ENCODE assay signal across 10 mouse cellular contexts in genomic region chr16:7279544-7279943, GRCm38 (mm10).
DNase-seq lines count a peak whose midpoint lies in the region; ATAC-seq and TF ChIP-seq lines count a peak whose summit lies in the region.
"Had no signal": no experiment of that assay in that cellular context is flagged by ENCODE, and none has a peak within 500 bp of the region (broad histone marks: within the 10 kb centered on the region; RNA-seq: fewer than 3 reads in every experiment).

No protein-coding gene starts in this region.

- no peaks in the 10 kb centered on the region for H3K27me3 ChIP-seq in forebrain, postnatal 0 days (ENCODE audit: insufficient read depth, low read length)
- H3K27me3 ChIP-seq in forebrain, embryonic 15.5 days: no peaks in the 10 kb centered on the region
- no peaks in the 10 kb centered on the region for H3K27me3 ChIP-seq in neural tube, embryonic 13.5 days

- no peak overlapping the region for H3K4me2 ChIP-seq in forebrain, postnatal 0 days (ENCODE audit: low read depth)
- H3K4me2 ChIP-seq in forebrain, embryonic 15.5 days (replicated peaks): no peak overlapping the region
- H3K4me2 ChIP-seq in neural tube, embryonic 13.5 days: no peak overlapping the region

- 67% methylated on average over 5 of the region's 5 CpGs for WGBS in forebrain, postnatal 0 days
- WGBS in forebrain, embryonic 15.5 days: 80% methylated on average over 5 of the region's 5 CpGs
- 52% methylated on average over 5 of the region's 5 CpGs for WGBS in neural tube, embryonic 13.5 days

- ATAC-seq in forebrain, postnatal 0 days: peak; percentile 16; the same call in 1 of the 2 replicates
- no peak for ATAC-seq in forebrain, embryonic 15.5 days (replicated peaks)
- no peak for ATAC-seq in neural tube, embryonic 13.5 days (ENCODE audit: low read depth)

- no peaks in the 10 kb centered on the region for H3K36me3 ChIP-seq in forebrain, postnatal 0 days (ENCODE audit: insufficient read depth)
- H3K36me3 ChIP-seq in forebrain, embryonic 15.5 days: no peaks in the 10 kb centered on the region
- peaks cover 14% of the 10 kb centered on the region for H3K36me3 ChIP-seq in neural tube, embryonic 13.5 days

- peak; percentile 14 for DNase-seq in forebrain, postnatal 0 days
- DNase-seq in neural tube, embryonic 10.5 days (ENCODE audit: extremely low spot score, low spot score): no peak
- peak; percentile 9 to 30 for DNase-seq in heart, postnatal 14 days
- peak; percentile 39 to 55 for DNase-seq in right cerebral cortex, postnatal 36 days (ENCODE audit: low spot score in 2 of 2)
- no peak for DNase-seq in ovary, postnatal 36 days (ENCODE audit: low spot score)
- no peak for DNase-seq in lung, postnatal 36 days
- DNase-seq: gastrocnemius, postnatal 36 days; liver had no signal

- no peak overlapping the region for H3K9ac ChIP-seq in forebrain, postnatal 0 days
- H3K9ac ChIP-seq in forebrain, embryonic 15.5 days (replicated peaks): no peak overlapping the region
- H3K9ac ChIP-seq in neural tube, embryonic 13.5 days: no peak overlapping the region

- H3K4me3 ChIP-seq in forebrain, postnatal 0 days (ENCODE audit: low read depth, low read length): no peak overlapping the region
- no peak overlapping the region for H3K4me3 ChIP-seq in forebrain, embryonic 15.5 days
- no peak overlapping the region for H3K4me3 ChIP-seq in neural tube, embryonic 13.5 days

- H3K27ac ChIP-seq in forebrain, postnatal 0 days (ENCODE audit: low read depth, low read length): no peak overlapping the region
- no peak overlapping the region for H3K27ac ChIP-seq in forebrain, embryonic 15.5 days (replicated peaks)
- H3K27ac ChIP-seq in neural tube, embryonic 13.5 days (replicated peaks): peak overlapping the region; percentile 62

- no peak for TF ChIP-seq CTCF in forebrain, postnatal 0 days (IDR thresholded peaks at IDR 0.05; ENCODE audit: low read depth)

- no peaks in the 10 kb centered on the region for H3K9me3 ChIP-seq in forebrain, postnatal 0 days (ENCODE audit: low read length)
- no peaks in the 10 kb centered on the region for H3K9me3 ChIP-seq in forebrain, embryonic 15.5 days
- no peaks in the 10 kb centered on the region for H3K9me3 ChIP-seq in neural tube, embryonic 13.5 days

- no peaks in the 10 kb centered on the region for H3K4me1 ChIP-seq in forebrain, postnatal 0 days (ENCODE audit: insufficient read depth)
- peaks cover 4% of the 10 kb centered on the region; the same call in 1 of the 2 replicates for H3K4me1 ChIP-seq in forebrain, embryonic 15.5 days
- H3K4me1 ChIP-seq in neural tube, embryonic 13.5 days (replicated peaks): 0 out of 2 replicates have a peak, but pooled peaks cover 10% of the 10 kb centered on the region

- intact Hi-C loops in heart, postnatal 14 days (cut with DNase I): loop anchor here (5.0 kb wide), 1 partner anchor 142 kb away; no protein-coding TSS in a partner anchor

Comparison
In these comparisons a context has a peak if more than half of its experiments do, and no peak if none do; other contexts are left out.
1. DNase-seq: peak in forebrain, postnatal 0 days (single experiment), heart, postnatal 14 days (2 of 2) and right cerebral cortex, postnatal 36 days (2 of 2); none in neural tube, embryonic 10.5 days (single experiment), ovary, postnatal 36 days (single experiment) and lung, postnatal 36 days (single experiment).